Mouse (Mus musculus) megakaryocyte-erythroid progenitor cell, adult 5-6 weeks (primary cell): ENCODE results near the gene Stard5. TPM values are rescaled to one million over a fixed set of nuclear protein-coding genes. Genes with fewer than 3 reads are reported as not detected.

Experiments used
- ATAC-seq: replicated peaks from 2 replicates; pipeline ENCODE4 v1.8.0; 2016; ENCODE audit warnings: mild to moderate bottlenecking, inconsistent platforms; ENCODE audit not compliant: severe bottlenecking, poor library complexity, low FRiP score, low TSS enrichment
- total RNA-seq, 2 experiments: library from RNA; stranded (forward) in 1 of 2; stranded (reverse) in 1 of 2; fragments of 200-1000, 215-1000 nt in 1 of 2; fragments of >200 nt in 1 of 2; fragmentation: Nextera tagmentation in 1 of 2; gene quantifications; 2 replicates each; pipeline ENCODE4 v1.2.3; 2014 to 2017

Gene Stard5
- total RNA-seq (2014; fragmentation: Nextera tagmentation), result 3.0 and 4.6 TPM in 2 replicates
- total RNA-seq (2017), result 3.3 and 5.0 TPM in 2 replicates

DNA sequence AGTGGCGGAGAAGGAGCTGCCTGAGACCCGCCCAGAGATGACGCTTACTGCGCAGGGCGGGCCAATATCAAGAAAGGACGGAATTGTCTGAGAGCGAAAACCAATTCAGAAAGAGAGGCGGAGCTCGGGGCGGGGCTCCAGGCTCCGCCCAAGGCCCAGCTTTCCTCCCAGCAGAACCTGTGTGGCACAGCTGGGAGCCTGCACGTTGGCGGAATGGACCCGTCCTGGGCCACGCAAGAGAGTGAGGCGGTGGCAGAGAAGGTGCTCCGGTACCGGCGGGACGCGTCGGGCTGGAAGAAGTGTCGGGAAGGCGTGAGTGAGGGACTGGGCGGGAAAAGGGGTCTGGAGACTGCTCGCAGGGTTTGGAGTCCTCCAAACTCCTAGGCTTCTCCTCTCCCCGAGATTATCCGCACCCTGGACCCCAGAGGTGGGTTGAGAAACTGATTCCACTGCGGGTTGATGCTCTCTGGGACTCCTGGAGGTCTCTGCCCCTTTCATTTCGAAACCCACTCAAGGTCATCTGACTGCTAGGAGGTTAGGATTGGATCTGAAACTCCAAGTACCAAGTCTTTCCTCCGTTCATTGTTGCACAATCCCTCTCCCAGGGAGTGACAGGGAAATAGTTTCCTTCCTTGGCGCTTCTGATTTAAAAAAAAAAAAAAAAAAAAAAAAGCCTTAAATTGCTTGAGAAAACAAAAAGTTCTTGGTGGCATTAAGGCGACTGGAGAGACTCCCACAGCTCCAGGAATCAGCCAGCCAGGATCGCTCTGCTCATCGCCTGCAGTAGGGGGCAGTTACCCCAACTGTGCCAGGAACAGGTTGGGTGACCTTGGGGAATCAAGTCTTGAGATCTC is at the start of gene Stard5:
Gene Stard5, plus strand, starts transcription at position 132 of the 854 bp plus-strand sequence.
- peak; percentile 97 for ATAC-seq

- peak; percentile 99 for ATAC-seq
Measured at GRCm38 (mm10) chr7:83584639-83585471, 46.9 kb upstream of the Stard5 start, which contains the start of gene Tmc3. Tmc3 (plus strand) TSS chr7:83584927.

- no peak for ATAC-seq
Measured at GRCm38 (mm10) chr7:83594056-83594455, 37.7 kb upstream of the Stard5 start.

DNA sequence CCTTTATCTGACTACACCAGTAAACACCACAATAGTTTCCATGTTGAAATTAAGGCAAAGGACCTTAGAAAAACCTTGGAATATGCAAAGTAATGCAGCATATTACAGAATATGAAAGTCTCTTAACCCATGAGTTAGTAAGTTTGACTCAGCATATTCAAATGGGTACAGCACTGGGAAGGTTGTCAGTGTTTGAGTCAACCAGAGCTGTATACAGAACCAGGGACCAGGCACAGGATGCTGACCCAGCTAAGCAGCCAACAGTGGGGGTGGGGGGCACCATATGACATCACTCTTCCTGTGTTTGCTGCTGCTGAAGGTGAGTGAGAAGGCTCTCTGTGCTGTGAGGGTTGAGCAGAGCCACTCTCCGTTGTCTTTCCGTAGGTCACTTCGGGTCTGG is 34.7 kb upstream of the Stard5 start:
- no peak for ATAC-seq

DNA sequence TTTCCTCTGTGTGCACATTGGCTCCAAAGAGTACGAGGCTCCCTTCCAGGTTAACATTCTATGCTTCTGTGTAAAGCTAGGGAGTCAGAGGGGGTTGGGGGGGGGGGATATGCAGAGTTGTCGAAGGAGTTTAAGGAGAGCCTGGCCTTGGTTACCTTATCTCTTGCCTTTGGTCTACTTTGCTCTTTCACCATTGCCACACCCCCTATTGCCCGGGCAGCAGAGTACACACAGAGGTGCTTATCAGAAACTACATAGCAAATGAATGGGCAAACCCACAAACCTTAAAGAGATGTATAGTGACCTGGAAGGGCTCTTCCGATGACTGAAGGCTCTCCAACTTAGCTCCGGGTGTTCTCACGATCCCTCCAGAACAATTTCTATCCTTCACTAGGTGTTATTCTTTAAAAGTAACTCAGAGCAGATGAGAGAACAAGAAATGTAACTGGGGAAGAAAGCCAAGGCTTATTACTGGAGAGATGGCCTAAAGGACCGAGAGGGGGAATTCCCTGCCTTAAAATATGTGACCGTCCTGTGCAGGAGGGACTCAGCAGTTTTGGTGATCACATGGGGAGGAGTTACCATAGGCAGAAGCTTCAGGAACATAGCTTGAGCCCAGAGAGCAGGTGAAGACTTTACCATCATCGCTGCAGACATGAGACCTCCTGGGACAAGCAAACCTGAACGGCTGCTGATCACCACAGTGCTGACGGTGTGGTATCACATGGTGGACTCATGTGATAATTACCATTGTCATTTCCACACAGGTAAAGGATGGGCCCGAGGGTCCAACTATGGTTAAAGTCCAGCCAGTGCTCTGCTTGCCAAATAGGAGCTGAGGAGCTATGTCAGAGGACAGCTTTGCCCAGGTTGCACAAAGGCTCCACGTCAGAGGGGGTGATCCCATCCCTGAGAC is 32.5 kb upstream of the Stard5 start:
- peak; percentile 61 for ATAC-seq

GRCm38 (mm10) chr7:83599913-83600286 is 31.9 kb upstream of the Stard5 start:
- peak; percentile 89 for ATAC-seq

DNA sequence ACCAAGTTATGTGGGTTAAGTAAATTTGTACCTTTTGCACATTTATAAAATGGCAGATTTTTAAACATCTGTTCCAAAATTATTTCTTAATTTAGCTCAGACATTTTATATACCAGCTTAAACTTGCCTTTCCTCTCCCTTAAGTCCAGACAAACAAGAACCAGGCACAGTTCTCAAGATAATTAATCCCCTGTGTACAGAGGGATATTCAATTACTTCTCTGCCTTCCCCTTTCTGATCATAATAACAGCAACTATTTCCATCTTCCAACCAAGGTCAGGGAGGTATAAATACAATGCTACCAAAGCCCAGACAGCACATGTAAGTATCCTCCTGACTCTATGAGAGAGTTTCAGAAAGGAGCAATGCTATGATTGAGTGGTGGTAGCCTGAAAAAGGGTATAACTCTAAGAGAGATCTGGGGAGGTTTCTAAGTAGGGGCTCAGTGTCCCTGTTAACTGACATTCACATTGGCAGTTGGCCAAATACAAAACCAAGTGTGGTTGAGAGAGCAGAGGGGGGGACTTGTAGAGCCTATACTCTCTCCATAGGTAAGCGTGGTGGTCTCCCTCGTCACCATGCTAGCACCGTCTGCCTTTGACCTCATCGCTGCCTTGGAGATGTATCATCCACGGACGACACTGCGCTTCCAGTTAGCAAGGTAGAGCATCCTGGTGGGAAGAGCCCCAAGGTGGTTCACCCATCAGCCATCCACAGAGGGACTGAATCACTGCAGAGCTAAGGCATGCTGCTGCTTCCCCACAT is 27.4 kb upstream of the Stard5 start:
- no peak for ATAC-seq

DNA sequence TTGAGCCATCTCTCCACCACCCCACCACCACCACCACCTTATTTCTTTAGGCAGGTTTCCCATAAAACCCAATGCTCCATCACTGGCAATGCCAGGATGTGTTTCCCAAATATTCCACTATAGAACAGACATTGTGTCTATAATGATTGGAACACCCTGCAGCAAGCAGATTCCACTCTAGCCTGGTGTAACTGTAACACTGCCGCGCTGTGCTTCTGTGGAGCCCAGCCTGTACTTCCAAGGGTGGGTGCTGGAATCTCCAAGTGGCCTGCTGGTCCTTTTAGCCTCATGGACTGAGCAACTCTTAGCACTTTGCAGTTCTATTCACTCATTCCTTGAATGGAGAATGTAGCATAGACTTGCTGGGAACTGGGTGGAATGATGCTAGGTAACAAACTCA is 25.0 kb upstream of the Stard5 start:
- no peak for ATAC-seq

GRCm38 (mm10) chr7:83609891-83610290 is 21.9 kb upstream of the Stard5 start:
- no peak for ATAC-seq

DNA sequence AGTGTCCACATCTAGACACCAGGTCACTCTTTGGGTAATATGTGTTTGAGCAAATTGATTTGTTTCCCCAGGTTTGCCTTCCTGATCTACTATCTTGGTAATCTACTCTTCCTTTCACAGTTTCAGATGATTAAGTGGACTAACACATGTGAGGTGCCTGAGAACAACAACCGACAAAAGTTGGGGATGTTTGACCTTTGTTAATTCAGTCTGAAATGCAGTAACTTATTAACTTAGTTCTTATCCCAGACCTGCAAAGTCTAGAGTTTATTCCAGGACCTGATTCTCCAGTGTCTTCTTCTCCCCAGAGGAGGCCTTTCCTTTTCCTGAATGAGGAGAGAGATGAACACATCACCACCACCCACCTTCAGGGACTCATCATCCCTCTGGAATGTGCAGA is 19.9 kb upstream of the Stard5 start:
- ATAC-seq, result no peak

- no peak for ATAC-seq
Measured at GRCm38 (mm10) chr7:83615272-83615671, 16.5 kb upstream of the Stard5 start.

- no peak for ATAC-seq
Measured at GRCm38 (mm10) chr7:83615815-83616214, 15.9 kb upstream of the Stard5 start.

DNA sequence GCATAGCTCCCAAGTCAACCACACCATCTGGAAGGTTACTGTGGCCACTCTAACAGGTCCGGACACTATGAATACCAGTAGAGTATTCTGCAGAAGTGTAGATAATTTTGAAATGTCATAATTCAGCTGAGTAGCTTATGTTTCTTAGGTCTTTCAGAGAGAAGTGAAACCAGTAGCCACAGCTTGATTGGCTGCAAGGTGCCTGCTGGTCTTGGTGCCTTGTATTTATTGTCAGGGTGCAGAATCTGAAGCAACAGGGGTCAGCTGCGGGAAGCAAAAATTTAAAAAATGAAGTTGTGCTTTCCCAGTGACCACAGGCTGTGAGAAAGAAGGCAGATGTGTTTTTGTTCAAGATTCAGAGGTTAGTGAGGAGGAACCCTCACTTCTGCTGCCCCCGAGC is 15.5 kb upstream of the Stard5 start:
- no peak for ATAC-seq

- ATAC-seq, result no peak
Measured at GRCm38 (mm10) chr7:83618709-83619108, 13.1 kb upstream of the Stard5 start.

GRCm38 (mm10) chr7:83622582-83622981 is 9.2 kb upstream of the Stard5 start:
- ATAC-seq, result no peak

DNA sequence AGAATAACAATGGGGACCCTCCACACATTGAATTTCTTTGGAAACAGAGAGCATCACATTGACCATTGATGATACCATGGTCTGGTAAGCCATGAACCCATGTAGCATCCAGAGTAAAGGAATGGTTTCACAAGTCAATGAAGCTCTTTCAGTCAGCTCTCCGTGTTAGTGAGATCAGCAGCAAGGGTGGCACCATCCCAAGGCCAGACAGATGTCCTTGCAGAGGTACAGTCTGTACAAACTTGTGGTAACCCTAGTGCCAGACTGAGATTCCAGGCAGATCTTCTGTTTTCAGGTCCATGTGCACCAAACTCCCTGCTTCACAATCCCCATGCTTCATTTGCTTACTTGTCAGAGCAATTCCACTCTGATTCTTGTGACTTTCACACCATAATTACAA is 7.7 kb upstream of the Stard5 start:
- no peak for ATAC-seq

DNA sequence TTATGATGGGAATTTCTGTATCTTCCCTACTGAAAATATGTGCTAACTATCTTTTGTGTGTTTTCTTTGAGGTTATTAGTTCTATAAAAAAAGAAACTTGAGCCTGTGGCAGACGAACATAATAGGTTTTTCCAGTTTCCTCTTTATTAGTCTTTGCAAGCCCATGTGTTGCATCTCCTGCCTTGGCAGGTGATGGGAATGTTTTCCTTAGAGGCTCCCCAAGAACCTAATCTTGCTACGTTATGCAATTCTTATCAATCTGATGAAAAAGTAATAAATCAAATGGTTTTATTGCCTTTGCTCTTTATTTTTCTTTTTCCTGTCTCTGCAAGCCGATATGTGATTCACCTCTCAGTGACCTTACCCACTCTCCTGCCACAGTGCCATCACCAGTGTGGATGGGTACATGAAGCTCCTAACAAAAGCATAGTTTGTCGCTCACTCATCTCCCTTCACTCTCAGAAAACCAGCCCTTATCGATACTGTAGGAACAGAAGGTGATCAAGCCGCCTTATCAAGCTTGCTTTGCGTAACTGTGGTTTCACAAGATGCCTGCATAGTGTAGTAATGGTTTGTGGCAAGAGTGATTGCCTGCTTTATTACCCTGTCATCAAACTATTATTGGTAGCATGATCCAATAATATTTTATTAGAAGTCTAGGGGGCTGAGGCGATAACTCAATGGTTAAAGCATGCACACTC is 5.1 kb upstream of the Stard5 start:
- no peak for ATAC-seq

- ATAC-seq, result no peak
Measured at GRCm38 (mm10) chr7:83627369-83627768, 4.4 kb upstream of the Stard5 start.
